Mouse (Mus musculus): Measurements from ENCODE around the gene Nupr1. TPM values are rescaled to one million over a fixed set of nuclear protein-coding genes. Genes with fewer than 3 reads are reported as not detected.

Nupr1 gene
- polyA plus RNA-seq, 1 experiment from 2014 or later: 3.1 TPM

GRCm38 (mm10) chr7:126579172-126579571 lies 51.5 kb downstream of the Nupr1 start:
- no peak overlapping the region for H3K4me3 ChIP-seq
- no peak overlapping the region for H3K9ac ChIP-seq
- WGBS: 50% methylated on average over 8 of the region's 8 CpGs
- H3K9me3 ChIP-seq (replicated peaks): no peaks in the 10 kb centered on the region
- ATAC-seq (ENCODE audit: insufficient number of reproducible peaks, low FRiP score): no peak
- no peaks in the 10 kb centered on the region for H3K27me3 ChIP-seq (replicated peaks)
- peaks cover 31% of the 10 kb centered on the region for H3K36me3 ChIP-seq
- no peak overlapping the region for H3K27ac ChIP-seq (ENCODE audit: poor library complexity, severe bottlenecking)
- peaks cover 5% of the 10 kb centered on the region; the same call in 1 of the 2 replicates for H3K4me1 ChIP-seq (replicated peaks)
- no peak overlapping the region for H3K4me2 ChIP-seq

GRCm38 (mm10) chr7:126576946-126577345 lies 53.7 kb downstream of the Nupr1 start:
- H3K4me2 ChIP-seq: no peak overlapping the region
- ATAC-seq (ENCODE audit: insufficient number of reproducible peaks, low FRiP score): no peak
- H3K27ac ChIP-seq (ENCODE audit: poor library complexity, severe bottlenecking): no peak overlapping the region
- WGBS: 44% methylated on average over 8 of the region's 8 CpGs
- H3K36me3 ChIP-seq: peaks cover 46% of the 10 kb centered on the region
- no peak overlapping the region for H3K9ac ChIP-seq
- H3K9me3 ChIP-seq (replicated peaks): no peaks in the 10 kb centered on the region
- H3K4me1 ChIP-seq (replicated peaks): peaks cover 3% of the 10 kb centered on the region; the same call in 1 of the 2 replicates
- H3K4me3 ChIP-seq: no peak overlapping the region
- H3K27me3 ChIP-seq (replicated peaks): no peaks in the 10 kb centered on the region

Small RNAs within 50 kb of the gene (microRNA-seq; reads per million reads assigned to microRNA genes)
- gene Mir7059: 1.2 reads per million

Other genes starting within 250 kb of the Nupr1 start
- 1.7 and 2.2 TPM in 2 replicates for gene Nfatc2ip, start 234.1 kb downstream of the Nupr1 start, polyA plus RNA-seq (2016; fragmentation: Nextera tagmentation; extraction: Ambion mirVana)
- not detected in 2 replicates for gene Cd19, start 216.0 kb downstream of the Nupr1 start, polyA plus RNA-seq (2016; fragmentation: Nextera tagmentation; extraction: Ambion mirVana)
- gene Rabep2, start 202.1 kb downstream of the Nupr1 start, polyA plus RNA-seq (2016; fragmentation: Nextera tagmentation; extraction: Ambion mirVana): 23.3 and 23.9 TPM in 2 replicates
- gene Atp2a1, start 167.8 kb downstream of the Nupr1 start, polyA plus RNA-seq (2016; fragmentation: Nextera tagmentation; extraction: Ambion mirVana): 1.7 and 3.2 TPM in 2 replicates
- 43.2 and 45.1 TPM in 2 replicates for gene Sh2b1, start 155.4 kb downstream of the Nupr1 start, polyA plus RNA-seq (2016; fragmentation: Nextera tagmentation; extraction: Ambion mirVana)
- 167 and 168 TPM in 2 replicates for gene Tufm, start 143.5 kb downstream of the Nupr1 start, polyA plus RNA-seq (2016; fragmentation: Nextera tagmentation; extraction: Ambion mirVana)
- 49.7 and 52.5 TPM in 2 replicates for gene Atxn2l, start 127.4 kb downstream of the Nupr1 start, polyA plus RNA-seq (2016; fragmentation: Nextera tagmentation; extraction: Ambion mirVana)
- gene Eif3c, start 64.5 kb downstream of the Nupr1 start, polyA plus RNA-seq (2016; fragmentation: Nextera tagmentation; extraction: Ambion mirVana): 148 and 151 TPM in 2 replicates
- 0.27 and 0.40 TPM in 2 replicates for gene Apobr, start 45.9 kb downstream of the Nupr1 start, polyA plus RNA-seq (2016; fragmentation: Nextera tagmentation; extraction: Ambion mirVana)
- gene Cln3, start 45.0 kb downstream of the Nupr1 start, polyA plus RNA-seq (2016; fragmentation: Nextera tagmentation; extraction: Ambion mirVana): 20.0 and 24.5 TPM in 2 replicates
- not detected in 2 replicates for gene Il27, start 35.9 kb downstream of the Nupr1 start, polyA plus RNA-seq (2016; fragmentation: Nextera tagmentation; extraction: Ambion mirVana)
- 26.9 and 27.2 TPM in 2 replicates for gene Sgf29, start 18.4 kb upstream of the Nupr1 start, polyA plus RNA-seq (2016; fragmentation: Nextera tagmentation; extraction: Ambion mirVana)
- gene Sult1a1, start 45.6 kb upstream of the Nupr1 start, polyA plus RNA-seq (2016; fragmentation: Nextera tagmentation; extraction: Ambion mirVana): 3.7 TPM in 2 replicates
- gene Bola2, start 64.5 kb upstream of the Nupr1 start, polyA plus RNA-seq (2016; fragmentation: Nextera tagmentation; extraction: Ambion mirVana): 102 and 120 TPM in 2 replicates
- 6.9 and 7.5 TPM in 2 replicates for gene Slx1b, start 64.9 kb upstream of the Nupr1 start, polyA plus RNA-seq (2016; fragmentation: Nextera tagmentation; extraction: Ambion mirVana)
- gene Coro1a, start 76.9 kb upstream of the Nupr1 start, polyA plus RNA-seq (2016; fragmentation: Nextera tagmentation; extraction: Ambion mirVana): 9.2 and 9.8 TPM in 2 replicates
- gene Mapk3, start 128.7 kb upstream of the Nupr1 start, polyA plus RNA-seq (2016; fragmentation: Nextera tagmentation; extraction: Ambion mirVana): 57.8 and 58.7 TPM in 2 replicates
- gene Gdpd3, start 135.5 kb upstream of the Nupr1 start, polyA plus RNA-seq (2016; fragmentation: Nextera tagmentation; extraction: Ambion mirVana): 0.87 and 1.8 TPM in 2 replicates
- gene Ypel3, start 146.1 kb upstream of the Nupr1 start, polyA plus RNA-seq (2016; fragmentation: Nextera tagmentation; extraction: Ambion mirVana): 74.8 and 78.7 TPM in 2 replicates
- gene Tbx6, start 150.6 kb upstream of the Nupr1 start, polyA plus RNA-seq (2016; fragmentation: Nextera tagmentation; extraction: Ambion mirVana): 0.27 and 0.33 TPM in 2 replicates
- 181 and 192 TPM in 2 replicates for gene Ppp4c, start 161.6 kb upstream of the Nupr1 start, polyA plus RNA-seq (2016; fragmentation: Nextera tagmentation; extraction: Ambion mirVana)
- gene Fam57b, start 166.8 kb upstream of the Nupr1 start, polyA plus RNA-seq (2016; fragmentation: Nextera tagmentation; extraction: Ambion mirVana): 0.17 and 0.45 TPM in 2 replicates
- gene 4930451I11Rik, start 200.8 kb upstream of the Nupr1 start, polyA plus RNA-seq (2016; fragmentation: Nextera tagmentation; extraction: Ambion mirVana): not detected in 2 replicates
- gene Doc2a, start 216.6 kb upstream of the Nupr1 start, polyA plus RNA-seq (2016; fragmentation: Nextera tagmentation; extraction: Ambion mirVana): not detected in 2 replicates
- 18.0 and 22.5 TPM in 2 replicates for gene Hirip3, start 231.1 kb upstream of the Nupr1 start, polyA plus RNA-seq (2016; fragmentation: Nextera tagmentation; extraction: Ambion mirVana)
- 62.9 and 66.8 TPM in 2 replicates for gene Ino80e, start 231.5 kb upstream of the Nupr1 start, polyA plus RNA-seq (2016; fragmentation: Nextera tagmentation; extraction: Ambion mirVana)